Mouse (Mus musculus) heart, embryonic 13.5 days (tissue): Measurements from ENCODE around the gene Evx2. TPM values are rescaled to one million over a fixed set of nuclear protein-coding genes. Genes with fewer than 3 reads are reported as not detected.

Experiments
- ATAC-seq: fragments of 200-750 bp; cut with Nextera tagmentation; 2 replicates; pipeline ENCODE4 v1.8.0; 2017; ENCODE audit warnings: moderate TSS enrichment; ENCODE audit not compliant: insufficient number of reproducible peaks, low FRiP score, low TSS enrichment; ENCODE audit errors: extremely low read depth
- H3K27ac ChIP-seq: fragments of 300-500 bp; sonication (generic); replicated peaks from 2 replicates; pipeline ENCODE4 v1.5.1; 2015; ENCODE audit warnings: moderate library complexity, mild to moderate bottlenecking, inconsistent platforms
- H3K27me3 ChIP-seq: fragments of 300-500 bp; sonication (generic); replicated peaks from 2 replicates; pipeline ENCODE4 v1.6.1; 2015; ENCODE audit warnings: mild to moderate bottlenecking, inconsistent platforms
- H3K36me3 ChIP-seq: fragments of 300-500 bp; sonication (generic); 2 replicates; pipeline ENCODE4 v1.6.1; 2015; ENCODE audit warnings: mild to moderate bottlenecking, inconsistent platforms
- H3K4me1 ChIP-seq: fragments of 300-500 bp; sonication (generic); 2 replicates; pipeline ENCODE4 v1.6.1; 2015; ENCODE audit warnings: inconsistent platforms
- H3K4me2 ChIP-seq: fragments of 300-500 bp; sonication (generic); 2 replicates; pipeline ENCODE4 v1.6.1; 2015; ENCODE audit warnings: inconsistent platforms, mild to moderate bottlenecking, moderate library complexity
- H3K4me3 ChIP-seq: fragments of 300-500 bp; sonication (generic); 2 replicates; pipeline ENCODE4 v1.5.1; 2015; ENCODE audit warnings: moderate library complexity, mild to moderate bottlenecking, inconsistent platforms
- H3K9ac ChIP-seq: fragments of 300-500 bp; sonication (generic); 2 replicates; pipeline ENCODE4 v1.6.1; 2015; ENCODE audit warnings: inconsistent platforms, mild to moderate bottlenecking, moderate library complexity
- H3K9me3 ChIP-seq: fragments of 300-500 bp; sonication (generic); 2 replicates; pipeline ENCODE4 v1.6.1; 2016; ENCODE audit warnings: inconsistent platforms
- WGBS: fragments of 180-500 bp; shearing (Covaris S2); methylation state at CpG from one replicate; pipeline ENCODE4 v1.1.7; 2015; ENCODE audit warnings: mixed read lengths; 5-methylcytosine and 5-hydroxymethylcytosine counted together
- polyA plus RNA-seq: library from polyadenylated mRNA; unstranded; fragments of >200 nt; fragmentation: Nextera tagmentation; extraction: Ambion mirVana; gene quantifications from 2 replicates; pipeline ENCODE4 v1.2.1, GENCODE M21; 2015

The Evx2 gene
- polyA plus RNA-seq, 1 experiment from 2014 or later, result not detected

- H3K4me1 ChIP-seq, result peaks cover 17% of the 10 kb centered on the region
- no peaks in the 10 kb centered on the region for H3K9me3 ChIP-seq
- H3K27me3 ChIP-seq, result peaks cover 99% of the 10 kb centered on the region
- ATAC-seq, result no peak
- H3K4me3 ChIP-seq, result no peak overlapping the region
- H3K27ac ChIP-seq, result no peak overlapping the region
- no peak overlapping the region for H3K4me2 ChIP-seq
- H3K9ac ChIP-seq, result no peak overlapping the region
- 2% methylated on average over 14 of the region's 14 CpGs for WGBS
- H3K36me3 ChIP-seq, result no peaks in the 10 kb centered on the region
Observed at GRCm38 (mm10) chr2:74669650-74670235, 10.4 kb upstream of the Evx2 start.

- H3K4me2 ChIP-seq, result no peak overlapping the region
- no peak for ATAC-seq
Observed at GRCm38 (mm10) chr2:74669230-74669578, 9.8 kb upstream of the Evx2 start.

GRCm38 (mm10) chr2:74668370-74669229, 9.2 kb upstream of the Evx2 start:
- Histone ChIP-seq H3K36me3 (no peaks in the 10 kb centered on the region), H3K4me2 (peak overlapping the region; percentile 76), H3K9ac (peak overlapping the region; percentile 52; the same call in 1 of the 2 replicates), H3K4me1 (peaks cover 17% of the 10 kb centered on the region), H3K27me3 (peaks cover 99% of the 10 kb centered on the region), H3K27ac (no peak overlapping the region), H3K9me3 (no peaks in the 10 kb centered on the region), H3K4me3 (peak overlapping the region; percentile 55)
- no peak; the same call in 1 of the 2 replicates for ATAC-seq
- WGBS, result under 1% methylated on average over 70 of the region's 74 CpGs

More at GRCm38 (mm10) chr2:74669230-74669578, 9.8 kb upstream of the Evx2 start:
- H3K4me3 ChIP-seq, result no peak overlapping the region
- peaks cover 17% of the 10 kb centered on the region for H3K4me1 ChIP-seq
- no peak overlapping the region for H3K9ac ChIP-seq
- H3K27ac ChIP-seq, result no peak overlapping the region
- H3K9me3 ChIP-seq, result no peaks in the 10 kb centered on the region
- H3K27me3 ChIP-seq, result peaks cover 99% of the 10 kb centered on the region
- H3K36me3 ChIP-seq, result no peaks in the 10 kb centered on the region
- WGBS, result 0% methylated on average over 3 of the region's 3 CpGs

GRCm38 (mm10) chr2:74667842-74668357, 8.5 kb upstream of the Evx2 start, which contains the start of gene Hoxd13:
TSS of gene Hoxd13 (plus strand) at chr2:74668310.
- H3K4me3 ChIP-seq, result peak within 1 kb of the TSS; percentile 55
- peaks cover 16% of the 10 kb centered on the region for H3K4me1 ChIP-seq
- H3K36me3 ChIP-seq, result no peaks in the 10 kb centered on the region
- ATAC-seq, result peak; percentile 54
- H3K4me2 ChIP-seq, result peak within 1 kb of the TSS; percentile 76
- H3K9me3 ChIP-seq, result no peaks in the 10 kb centered on the region
- H3K27me3 ChIP-seq, result peaks cover 99% of the 10 kb centered on the region
- 2% methylated on average over 28 of the region's 51 CpGs for WGBS
- peak within 1 kb of the TSS; percentile 52; the same call in 1 of the 2 replicates for H3K9ac ChIP-seq
- no peak within 1 kb of the TSS for H3K27ac ChIP-seq

- no peaks in the 10 kb centered on the region for H3K36me3 ChIP-seq
- 3% methylated on average over 36 of the region's 36 CpGs for WGBS
- peak overlapping the region; percentile 76 for H3K4me2 ChIP-seq
- no peaks in the 10 kb centered on the region for H3K9me3 ChIP-seq
- H3K9ac ChIP-seq, result no peak overlapping the region
- H3K27ac ChIP-seq, result no peak overlapping the region
- H3K4me1 ChIP-seq, result peaks cover 12% of the 10 kb centered on the region
- peaks cover 99% of the 10 kb centered on the region for H3K27me3 ChIP-seq
- ATAC-seq, result no peak
- H3K4me3 ChIP-seq, result peak overlapping the region; percentile 55
Observed at GRCm38 (mm10) chr2:74667191-74667841, 8.0 kb upstream of the Evx2 start.

GRCm38 (mm10) chr2:74666411-74666810, 7.1 kb upstream of the Evx2 start:
- no peak for ATAC-seq
- H3K36me3 ChIP-seq, result no peaks in the 10 kb centered on the region
- no peak overlapping the region for H3K4me3 ChIP-seq
- H3K27ac ChIP-seq, result no peak overlapping the region
- H3K4me1 ChIP-seq, result peaks cover 16% of the 10 kb centered on the region
- H3K27me3 ChIP-seq, result peaks cover 99% of the 10 kb centered on the region
- H3K4me2 ChIP-seq, result no peak overlapping the region
- WGBS, result 4% methylated on average over 7 of the region's 7 CpGs
- no peaks in the 10 kb centered on the region for H3K9me3 ChIP-seq
- H3K9ac ChIP-seq, result no peak overlapping the region

GRCm38 (mm10) chr2:74663291-74663925, 4.1 kb upstream of the Evx2 start:
- no peak for ATAC-seq
- peaks cover 12% of the 10 kb centered on the region for H3K4me1 ChIP-seq
- H3K27ac ChIP-seq, result no peak overlapping the region
- no peak overlapping the region for H3K4me2 ChIP-seq
- H3K27me3 ChIP-seq, result peaks cover 100% of the 10 kb centered on the region
- no peaks in the 10 kb centered on the region for H3K36me3 ChIP-seq
- H3K9me3 ChIP-seq, result no peaks in the 10 kb centered on the region
- 3% methylated on average over 18 of the region's 18 CpGs for WGBS
- H3K9ac ChIP-seq, result no peak overlapping the region
- no peak overlapping the region for H3K4me3 ChIP-seq

GRCm38 (mm10) chr2:74661685-74662084, 2.3 kb upstream of the Evx2 start:
- WGBS, result under 1% methylated on average over 14 of the region's 14 CpGs
- H3K4me1 ChIP-seq, result peaks cover 11% of the 10 kb centered on the region
- ATAC-seq, result no peak
- peak overlapping the region; percentile 63 for H3K4me2 ChIP-seq
- peak overlapping the region; percentile 36 for H3K4me3 ChIP-seq
- H3K9ac ChIP-seq, result no peak overlapping the region
- H3K27ac ChIP-seq, result no peak overlapping the region
- H3K27me3 ChIP-seq, result peaks cover 99% of the 10 kb centered on the region
- no peaks in the 10 kb centered on the region for H3K9me3 ChIP-seq
- H3K36me3 ChIP-seq, result no peaks in the 10 kb centered on the region

GRCm38 (mm10) chr2:74660421-74661375, 1.3 kb upstream of the Evx2 start:
- Histone ChIP-seq H3K9me3 (no peaks in the 10 kb centered on the region), H3K9ac (no peak overlapping the region), H3K4me2 (no peak overlapping the region), H3K4me3 (no peak overlapping the region), H3K36me3 (no peaks in the 10 kb centered on the region), H3K4me1 (peaks cover 16% of the 10 kb centered on the region), H3K27me3 (peaks cover 99% of the 10 kb centered on the region), H3K27ac (no peak overlapping the region)
- no peak for ATAC-seq
- WGBS, result 4% methylated on average over 30 of the region's 30 CpGs

- 2% methylated on average over 47 of the region's 47 CpGs for WGBS
- Histone ChIP-seq H3K4me3 (no peak overlapping the region), H3K4me1 (peaks cover 18% of the 10 kb centered on the region), H3K36me3 (no peaks in the 10 kb centered on the region), H3K9ac (no peak overlapping the region), H3K27me3 (peaks cover 99% of the 10 kb centered on the region), H3K27ac (no peak overlapping the region), H3K9me3 (no peaks in the 10 kb centered on the region), H3K4me2 (no peak overlapping the region)
- no peak for ATAC-seq
Observed at GRCm38 (mm10) chr2:74658667-74659371, 538 bp downstream of the Evx2 start.
